Mouse (Mus musculus): Measurements from ENCODE around the gene Zfp934. TPM values are rescaled to one million over a fixed set of nuclear protein-coding genes. Genes with fewer than 3 reads are reported as not detected.
"Not testable (repeated sequence)": the region's sequence is repeated elsewhere in the genome, so short reads cannot be mapped to it uniquely, and the experiment has no call there.

Gene Zfp934
- total RNA-seq (2021) = 1 to 10 TPM; 3.9 TPM
- 0.66 and 1.2 TPM in 2 replicates for polyA plus RNA-seq (2012; rRNA removed)
- long read RNA-seq, partial matches to known transcripts = 0 of 2 reads
- long read RNA-seq, other reads (novel, unspliced or antisense) = 0 of 2 reads

DNA sequence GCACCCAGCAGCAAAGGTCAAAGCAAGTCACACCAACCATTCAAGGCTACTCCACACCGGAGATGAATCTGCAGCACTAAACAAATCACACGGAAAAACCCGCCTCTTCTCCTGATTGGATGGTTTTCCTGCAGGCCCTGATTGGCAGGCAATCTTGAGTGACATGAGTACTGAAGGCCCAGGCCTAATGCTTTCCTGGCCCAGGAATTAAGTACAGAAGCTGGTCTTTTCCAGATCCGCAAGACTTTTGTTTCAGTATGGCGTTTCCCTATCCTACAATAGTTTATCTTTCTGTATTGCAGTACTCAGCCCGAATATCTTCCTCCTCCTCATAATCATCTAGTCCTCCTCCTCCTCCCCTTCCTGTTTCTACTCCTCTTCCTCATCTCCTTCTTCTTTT, at the start of gene Zfp934:
Zfp934 (minus strand) TSS at position 101 of the 400 bp plus-strand sequence.
- DNase-seq; H3K4me3 ChIP-seq; H3K36me3 ChIP-seq (ENCODE audit: control insufficient read depth, insufficient read depth, low read length); H3K27ac ChIP-seq; H3K9ac ChIP-seq (ENCODE audit: low read depth, low read length); H3K79me2 ChIP-seq (replicated peaks; ENCODE audit: control insufficient read depth, insufficient read depth, low read length); H3K4me1 ChIP-seq (ENCODE audit: control insufficient read depth, insufficient read depth, low read length); H3K27me3 ChIP-seq (ENCODE audit: control insufficient read depth, insufficient read depth, low read length); intact Hi-C loops (cut with DNase I): not testable (repeated sequence)
- WGBS = 82% methylated on average over 5 of the region's 6 CpGs

DNA sequence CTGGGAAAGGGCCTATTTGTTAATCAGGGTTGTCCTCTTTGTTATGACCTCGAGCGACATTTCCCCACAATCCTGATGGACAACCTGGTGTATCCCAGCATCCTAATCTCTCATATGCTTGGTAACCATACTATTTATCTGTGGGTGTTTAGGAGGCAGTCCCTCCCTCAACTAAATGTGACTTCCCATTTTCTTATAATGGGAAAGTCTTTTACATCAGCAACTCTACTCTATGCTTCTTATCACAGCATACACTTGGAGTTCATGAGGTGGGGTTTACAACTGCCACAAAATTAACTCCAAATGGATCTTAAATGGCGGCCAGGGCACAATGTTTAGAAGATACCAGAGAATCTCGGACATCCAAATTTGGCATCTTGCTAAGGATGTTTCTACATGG, 46.5 kb upstream of the Zfp934 start:
- H3K27me3 ChIP-seq (ENCODE audit: control insufficient read depth, insufficient read depth, low read length); H3K4me1 ChIP-seq (ENCODE audit: control insufficient read depth, insufficient read depth, low read length); intact Hi-C loops (cut with DNase I); H3K4me3 ChIP-seq; H3K9ac ChIP-seq (ENCODE audit: low read depth, low read length); H3K79me2 ChIP-seq (replicated peaks; ENCODE audit: control insufficient read depth, insufficient read depth, low read length); H3K36me3 ChIP-seq (ENCODE audit: control insufficient read depth, insufficient read depth, low read length); DNase-seq; H3K27ac ChIP-seq: not testable (repeated sequence)
- 92% methylated on average over 4 of the region's 4 CpGs for WGBS

DNA sequence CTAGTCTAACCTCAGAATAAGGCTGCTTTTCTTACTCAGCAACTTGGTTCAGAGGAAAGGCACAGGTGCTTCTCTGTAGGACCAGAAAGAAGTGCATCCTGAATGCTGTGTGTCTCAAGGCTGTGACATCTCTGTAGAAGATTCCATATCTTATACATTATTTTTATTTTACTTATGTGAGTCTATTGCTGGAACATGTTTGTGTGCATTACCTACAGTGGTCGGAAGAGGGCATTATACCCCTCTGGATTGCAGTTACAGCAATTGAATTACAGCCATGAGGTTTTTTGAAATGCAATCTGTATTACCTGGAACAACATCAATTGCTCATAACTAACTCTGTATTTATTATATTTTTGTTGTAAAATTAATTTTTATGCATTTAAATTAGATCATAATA, 9.3 kb downstream of the Zfp934 start:
- TF ChIP-seq CTCF (IDR thresholded peaks at IDR 0.05) = peak; percentile 39
- H3K9ac ChIP-seq (ENCODE audit: low read depth, low read length); DNase-seq; H3K4me3 ChIP-seq; H3K36me3 ChIP-seq (ENCODE audit: control insufficient read depth, insufficient read depth, low read length); H3K27ac ChIP-seq; intact Hi-C loops (cut with DNase I); H3K79me2 ChIP-seq (replicated peaks; ENCODE audit: control insufficient read depth, insufficient read depth, low read length); H3K27me3 ChIP-seq (ENCODE audit: control insufficient read depth, insufficient read depth, low read length); H3K4me1 ChIP-seq (ENCODE audit: control insufficient read depth, insufficient read depth, low read length): not testable (repeated sequence)
- 14% methylated on average over 1 of the region's 1 CpGs for WGBS

DNA sequence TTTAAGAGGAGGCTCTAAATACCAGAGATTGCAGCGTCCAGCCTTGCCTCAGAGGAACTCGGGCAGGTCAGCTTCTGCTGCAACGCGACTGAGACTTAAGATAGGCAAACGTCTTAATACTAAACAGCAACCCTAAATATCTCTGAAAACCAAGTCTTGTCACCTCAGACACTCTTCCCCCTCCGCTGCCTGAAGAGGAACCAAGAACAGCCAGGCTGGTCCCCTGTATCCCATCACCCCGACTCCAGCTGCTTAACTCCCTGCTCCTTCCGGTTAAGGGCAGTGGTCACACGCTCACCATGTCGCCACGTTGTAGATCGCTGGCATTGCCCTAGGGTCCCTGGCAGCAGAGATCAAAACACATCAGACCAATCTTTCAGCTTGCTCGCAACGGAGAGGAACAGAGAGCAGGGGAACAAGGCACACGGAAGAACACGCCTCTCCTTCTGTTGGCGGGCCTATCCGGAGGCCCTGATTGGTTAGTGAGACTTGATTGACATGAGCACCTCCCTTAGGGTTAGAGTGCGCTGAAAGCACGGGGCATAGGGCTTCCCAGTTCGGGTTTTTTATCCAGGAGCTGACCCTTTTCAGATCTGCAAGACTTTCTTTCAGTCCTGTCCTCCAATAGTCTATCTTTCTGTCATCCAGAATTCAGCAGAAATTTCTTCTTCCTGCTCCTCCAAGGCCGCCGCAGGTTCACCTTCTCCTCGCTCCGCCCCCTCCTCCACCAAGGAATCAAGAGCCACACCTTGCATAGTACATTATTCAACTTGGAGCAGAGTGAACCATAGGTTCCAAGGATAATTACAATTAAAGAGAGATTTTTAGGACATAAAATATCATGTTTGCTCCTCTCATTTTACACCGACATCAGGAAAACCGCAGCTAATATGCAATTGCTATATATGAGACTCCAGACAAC, 12.5 kb downstream of the Zfp934 start, which contains the start of gene Zfp935:
Zfp935 (minus strand) TSS at position 323 of the 922 bp plus-strand sequence.
- H3K27me3 ChIP-seq (ENCODE audit: control insufficient read depth, insufficient read depth, low read length); H3K27ac ChIP-seq; H3K36me3 ChIP-seq (ENCODE audit: control insufficient read depth, insufficient read depth, low read length); intact Hi-C loops (cut with DNase I); H3K4me1 ChIP-seq (ENCODE audit: control insufficient read depth, insufficient read depth, low read length); H3K79me2 ChIP-seq (replicated peaks; ENCODE audit: control insufficient read depth, insufficient read depth, low read length): not testable (repeated sequence)
- WGBS = 6% methylated on average over 27 of the region's 27 CpGs
- Histone ChIP-seq H3K9ac (ENCODE audit: low read depth, low read length) (peak within 1 kb of the TSS; percentile 72), H3K4me3 (peak within 1 kb of the TSS; percentile 59)
- DNase-seq = peak; percentile 79 to 84

DNA sequence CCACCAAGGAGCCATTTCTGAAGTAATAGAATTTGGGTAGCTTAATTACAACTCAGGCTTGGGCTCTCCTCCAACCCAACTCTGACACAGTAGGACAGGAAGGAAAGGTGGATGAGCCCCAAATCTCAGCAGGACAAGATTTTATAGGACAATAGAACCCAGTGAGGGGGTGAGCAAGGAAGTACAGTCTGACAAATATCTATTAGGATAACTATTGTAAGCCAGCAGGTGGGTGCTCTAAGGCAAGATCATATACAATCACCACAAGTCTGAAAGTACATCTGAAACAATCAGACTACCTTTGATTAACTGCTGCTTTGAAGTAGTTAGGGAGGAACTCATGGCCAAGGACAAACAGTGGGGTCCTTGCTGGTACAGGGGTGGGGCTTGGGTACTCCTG, 40.9 kb downstream of the Zfp934 start:
- DNase-seq; H3K4me3 ChIP-seq; intact Hi-C loops (cut with DNase I): not testable (repeated sequence)

DNA sequence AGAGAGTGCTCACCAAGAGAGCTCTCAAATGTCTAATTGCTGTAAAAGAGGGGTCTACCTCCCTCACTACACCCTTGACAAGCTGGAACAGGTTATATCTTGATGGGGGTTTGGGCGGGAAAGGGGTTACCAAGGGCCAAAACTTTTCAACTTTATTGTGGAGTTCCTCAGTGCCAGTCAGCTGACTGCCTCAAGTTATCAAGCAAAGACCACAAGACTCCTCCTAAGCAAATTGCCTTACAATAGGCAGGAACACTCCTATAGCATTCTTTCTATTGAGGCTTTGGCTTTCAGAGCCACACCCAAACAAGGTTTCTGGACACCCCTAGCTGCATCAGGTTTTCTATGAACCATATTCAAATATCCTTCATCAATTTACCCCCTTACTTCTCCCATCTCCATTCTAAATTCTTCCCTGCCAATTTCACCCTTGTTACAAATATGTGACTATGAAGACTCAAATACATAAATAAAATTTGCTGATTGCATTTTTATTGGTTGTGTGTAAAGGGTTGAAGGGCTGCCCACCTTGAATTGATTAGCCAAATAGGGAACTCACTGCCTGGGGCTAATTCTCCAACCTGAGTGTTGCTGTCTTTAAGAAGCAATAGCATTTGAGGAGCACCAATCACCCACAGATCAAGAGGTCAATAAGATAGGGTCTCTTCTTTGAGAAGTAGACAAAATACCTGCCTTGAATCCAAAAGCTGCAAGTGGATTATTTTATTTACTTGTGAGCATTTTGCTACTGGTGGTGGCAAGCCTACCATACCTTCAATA, 60.2 kb downstream of the Zfp934 start:
- H3K27me3 ChIP-seq (ENCODE audit: control insufficient read depth, insufficient read depth, low read length); H3K27ac ChIP-seq; H3K9ac ChIP-seq (ENCODE audit: low read depth, low read length); H3K79me2 ChIP-seq (replicated peaks; ENCODE audit: control insufficient read depth, insufficient read depth, low read length); H3K4me1 ChIP-seq (ENCODE audit: control insufficient read depth, insufficient read depth, low read length); H3K36me3 ChIP-seq (ENCODE audit: control insufficient read depth, insufficient read depth, low read length); intact Hi-C loops (cut with DNase I); DNase-seq; H3K4me3 ChIP-seq: not testable (repeated sequence)
- WGBS = 91% methylated on average over 1 of the region's 1 CpGs

More for the DNA sequence above, 40.9 kb downstream of the Zfp934 start:
- not testable (repeated sequence) for H3K4me1 ChIP-seq (ENCODE audit: control insufficient read depth, insufficient read depth, low read length); H3K36me3 ChIP-seq (ENCODE audit: control insufficient read depth, insufficient read depth, low read length); H3K27me3 ChIP-seq (ENCODE audit: control insufficient read depth, insufficient read depth, low read length); H3K79me2 ChIP-seq (replicated peaks; ENCODE audit: control insufficient read depth, insufficient read depth, low read length); H3K9ac ChIP-seq (ENCODE audit: low read depth, low read length); H3K27ac ChIP-seq

DNA sequence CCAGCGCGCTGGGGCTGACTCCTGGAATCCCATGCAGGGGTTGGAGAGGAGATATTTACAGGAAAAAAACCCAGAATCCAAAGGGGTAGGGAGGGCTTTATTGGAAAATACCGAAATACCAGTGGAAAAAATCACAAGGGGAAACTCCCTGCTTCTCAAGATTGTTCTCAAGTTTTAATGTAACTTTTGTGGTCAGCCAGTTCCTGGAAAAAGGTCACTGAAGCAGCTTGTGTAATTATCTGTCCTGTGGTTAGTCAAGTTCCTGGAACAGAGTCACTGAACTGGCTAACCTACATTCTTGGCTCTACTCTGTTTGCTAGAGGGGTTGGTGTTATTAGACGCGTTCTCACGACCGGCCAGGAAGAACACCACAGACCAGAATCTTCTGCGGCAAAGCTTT, 98.3 kb downstream of the Zfp934 start:
- DNase-seq; H3K4me1 ChIP-seq (ENCODE audit: control insufficient read depth, insufficient read depth, low read length); H3K4me3 ChIP-seq; H3K79me2 ChIP-seq (replicated peaks; ENCODE audit: control insufficient read depth, insufficient read depth, low read length); H3K9ac ChIP-seq (ENCODE audit: low read depth, low read length); intact Hi-C loops (cut with DNase I); H3K27ac ChIP-seq; H3K36me3 ChIP-seq (ENCODE audit: control insufficient read depth, insufficient read depth, low read length); H3K27me3 ChIP-seq (ENCODE audit: control insufficient read depth, insufficient read depth, low read length): not testable (repeated sequence)
- WGBS = 92% methylated on average over 8 of the region's 8 CpGs
